Mouse (Mus musculus) adrenal gland, postnatal 0 days (tissue): ENCODE measurements around the gene Ldb2. TPM values are rescaled to one million over a fixed set of nuclear protein-coding genes. Genes with fewer than 3 reads are reported as not detected.

Experiments
- polyA plus RNA-seq: library from polyadenylated mRNA; unstranded; fragments of >200 nt; fragmentation: Nextera tagmentation; extraction: Ambion mirVana; gene quantifications from 2 replicates; pipeline ENCODE4 v1.2.1, GENCODE M21; 2015

The Ldb2 gene
- 36.0 and 39.1 TPM in 2 replicates for polyA plus RNA-seq

GRCm38 (mm10) chr5:44799053-44799860 lies at the start of gene Ldb2:
Gene Ldb2 (minus strand): TSS chr5:44799680.

